Mouse (Mus musculus) brain, adult 2 months (tissue): ENCODE results near the gene Nr2c1.

ENCODE experiments used
- DNase-seq: peaks from one replicate; pipeline ENCODE4 v3.0.0; 2011; ENCODE audit warnings: low read depth, low spot score

The Nr2c1 gene

DNA sequence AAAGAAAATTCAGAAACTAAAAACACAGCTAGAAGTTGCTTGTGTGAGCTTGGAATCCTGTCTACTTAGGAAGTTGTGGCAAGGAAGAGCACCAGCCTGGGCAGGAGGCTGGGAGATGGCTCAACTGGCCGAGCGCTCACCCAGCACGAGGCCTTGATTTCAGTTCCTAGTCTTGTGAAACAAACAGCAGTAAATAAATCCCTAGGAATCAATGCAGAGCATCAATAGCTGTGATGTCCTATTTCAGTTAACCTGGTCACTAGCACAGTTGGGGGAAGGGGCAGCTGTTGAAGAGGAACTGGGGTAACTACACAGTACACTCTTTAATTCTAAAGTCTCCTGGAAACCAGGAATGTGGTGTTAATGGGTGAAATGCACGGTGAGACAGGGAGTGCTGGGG is 57.1 kb downstream of the Nr2c1 start:
- no peak for DNase-seq

DNA sequence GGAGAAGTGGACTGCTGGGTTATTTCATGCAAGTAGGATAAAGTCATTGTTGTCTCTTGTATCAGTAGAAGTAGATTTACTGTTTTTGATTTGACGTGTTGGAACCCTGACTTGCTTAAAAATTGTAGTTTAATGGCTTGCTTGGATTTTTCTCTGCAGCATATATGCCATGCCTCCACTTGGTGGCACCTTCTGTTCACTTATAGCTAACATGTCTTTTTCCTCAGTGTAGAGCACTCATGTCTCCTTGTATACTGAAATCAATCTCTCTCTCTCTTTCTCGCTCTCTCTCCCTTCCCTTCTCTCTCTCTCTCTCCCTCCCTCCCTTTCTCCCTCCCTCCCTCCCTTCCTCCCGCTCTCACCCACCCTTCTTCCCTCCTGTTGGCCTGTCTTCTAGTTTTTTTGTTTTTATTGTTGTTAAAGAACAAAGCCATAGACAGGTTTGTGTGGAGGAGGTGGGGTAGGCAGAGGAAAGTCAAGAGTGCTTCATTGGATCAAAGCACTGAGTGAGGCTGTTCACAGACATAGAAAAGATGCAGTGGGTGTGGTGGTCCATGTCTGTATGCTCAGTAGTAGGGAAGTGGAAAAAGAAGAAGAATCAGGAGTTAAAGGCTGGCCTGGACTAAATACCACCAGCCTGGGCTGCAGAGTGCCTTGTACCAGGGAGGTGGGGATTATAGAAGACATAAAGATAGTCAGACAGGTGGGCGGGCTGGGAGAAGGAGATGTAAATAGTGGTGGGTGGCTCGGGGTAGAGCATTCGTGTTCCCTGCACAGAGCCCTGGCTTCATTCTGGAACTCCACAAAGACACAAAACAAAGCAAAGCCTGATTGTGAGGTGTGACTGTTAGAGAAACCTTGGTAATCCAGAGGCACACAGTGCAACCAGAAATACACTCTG is 63.1 kb downstream of the Nr2c1 start:
- DNase-seq, result peak; percentile 67

DNA sequence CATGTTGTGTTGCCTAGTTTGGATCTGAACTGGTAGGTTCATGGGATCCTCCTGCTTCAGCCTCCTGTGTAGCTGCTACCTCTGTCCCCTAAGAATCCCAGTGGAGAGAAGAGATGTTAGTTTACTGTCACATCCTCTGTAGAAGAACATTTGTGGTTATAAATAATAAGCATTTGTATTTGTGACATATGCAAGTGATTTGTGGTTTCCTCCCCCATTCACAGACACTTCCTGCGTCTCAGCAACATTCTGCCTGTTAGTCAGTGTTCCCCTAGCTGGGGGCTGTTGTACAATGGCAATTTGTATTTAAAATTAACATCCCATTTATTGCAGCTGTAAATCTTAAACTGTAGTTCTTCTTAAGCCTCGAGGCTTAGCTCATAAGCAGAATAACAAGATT is 63.9 kb downstream of the Nr2c1 start:
- peak; percentile 27 for DNase-seq

DNA sequence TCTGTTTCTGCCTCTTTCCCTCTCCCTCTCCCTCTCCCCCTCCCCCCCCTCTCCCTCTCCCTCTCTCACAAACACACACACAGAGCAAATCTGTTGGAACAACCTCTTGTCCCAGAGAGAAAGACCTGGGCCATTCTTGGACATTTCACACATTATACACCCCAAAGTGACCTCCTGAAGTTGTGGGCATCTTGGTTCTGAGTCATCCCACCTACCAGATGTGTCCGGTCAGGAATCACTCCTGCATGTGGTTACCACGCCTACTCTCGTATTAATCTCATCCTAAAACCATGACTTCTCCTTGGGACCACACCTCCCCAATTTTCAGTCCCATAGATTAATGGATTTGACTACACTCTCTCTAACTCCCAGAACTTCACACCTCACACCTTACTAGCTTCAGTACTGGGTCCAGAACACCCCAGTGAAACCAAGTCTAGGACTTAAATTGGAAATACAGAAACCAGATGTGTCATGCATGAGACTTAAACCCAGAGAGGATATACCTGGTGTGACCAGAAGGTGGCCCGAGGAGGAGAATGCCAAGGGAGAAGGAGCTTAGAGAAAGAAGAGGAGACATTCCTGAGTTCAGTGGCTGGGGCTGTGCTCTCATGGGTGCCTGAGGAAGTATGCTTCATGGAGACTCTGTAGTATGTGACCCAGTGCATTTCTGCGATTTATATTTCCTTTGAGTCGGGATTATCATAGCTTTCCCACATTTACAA is 77.4 kb downstream of the Nr2c1 start:
- DNase-seq, result peak; percentile 41

DNA sequence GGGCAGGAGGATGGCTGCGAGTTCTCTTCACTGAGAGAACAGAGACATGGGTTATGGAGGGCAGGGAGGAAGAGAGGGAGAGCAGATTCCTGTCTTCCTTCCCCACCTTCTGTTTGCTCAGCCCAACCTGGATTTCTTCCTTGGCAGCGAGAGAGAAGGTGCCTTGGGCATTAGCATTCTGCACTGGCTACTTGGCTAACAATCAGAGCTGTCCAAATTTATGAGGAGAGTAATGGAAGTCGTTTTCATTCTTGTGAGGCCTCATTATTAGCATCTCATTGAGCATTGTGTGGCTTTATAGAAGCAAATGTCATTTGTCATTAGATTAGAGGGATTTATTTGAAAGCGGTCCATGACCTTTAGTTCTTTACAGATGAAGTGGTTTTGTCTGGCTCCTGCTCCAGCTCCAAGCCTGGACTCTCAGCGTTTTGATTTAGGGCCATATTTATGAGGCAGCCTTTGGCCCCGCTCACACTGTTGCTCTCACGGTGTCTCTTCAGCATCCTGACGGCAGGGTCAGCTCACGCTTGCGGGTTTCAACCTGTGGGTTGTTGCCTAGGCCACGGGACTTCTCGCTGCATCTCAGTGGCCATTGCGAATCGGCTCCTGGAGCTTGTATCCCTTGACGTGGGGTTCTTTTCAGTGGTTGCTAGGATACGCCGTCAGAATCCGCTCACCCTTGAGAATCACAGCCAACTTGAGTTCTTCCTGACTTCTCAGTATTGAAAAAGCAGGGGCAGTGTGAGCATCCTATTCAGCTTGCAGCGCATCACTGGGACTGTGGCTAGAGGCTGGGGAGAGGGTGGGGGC is 82.6 kb downstream of the Nr2c1 start:
- peak; percentile 90 for DNase-seq

DNA sequence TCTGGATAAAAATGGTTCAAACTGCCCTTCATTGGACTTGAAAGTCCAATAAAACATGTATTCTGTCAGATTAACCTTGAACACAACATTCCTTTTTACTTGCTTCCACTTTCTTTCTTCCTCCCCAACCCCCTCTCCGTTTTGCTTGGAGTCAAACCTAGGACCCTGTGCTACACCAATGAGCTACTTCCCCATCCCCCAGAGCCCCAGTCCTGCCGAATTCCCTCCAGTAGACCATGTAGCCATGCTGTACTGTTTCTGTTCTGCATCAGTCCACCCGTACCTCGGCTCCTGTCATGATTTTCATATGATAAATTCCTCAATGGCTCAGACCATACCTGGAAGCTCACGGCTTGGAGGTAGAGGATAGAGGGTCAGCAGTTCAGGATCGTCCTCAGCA is 83.2 kb downstream of the Nr2c1 start:
- DNase-seq, result no peak

DNA sequence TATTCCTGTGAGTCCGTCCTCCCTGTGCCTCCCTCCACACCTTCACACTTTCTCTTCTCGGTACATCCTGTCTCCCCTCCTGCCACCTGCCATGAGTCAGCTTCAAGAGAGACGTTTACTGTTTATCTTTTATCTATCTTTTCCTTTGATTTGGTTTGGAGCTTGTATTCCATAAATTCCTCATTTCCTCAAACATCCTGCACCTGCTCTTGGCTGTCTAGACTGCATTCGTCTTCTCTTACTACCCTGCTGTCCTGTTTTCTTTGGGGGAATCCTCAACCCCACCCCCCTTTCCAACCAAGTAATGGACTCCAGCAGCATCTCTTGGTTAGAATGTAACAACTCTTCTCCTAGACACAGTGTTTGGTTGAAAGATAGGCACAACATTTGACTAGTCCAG is 87.4 kb downstream of the Nr2c1 start:
- peak; percentile 29 for DNase-seq

DNA sequence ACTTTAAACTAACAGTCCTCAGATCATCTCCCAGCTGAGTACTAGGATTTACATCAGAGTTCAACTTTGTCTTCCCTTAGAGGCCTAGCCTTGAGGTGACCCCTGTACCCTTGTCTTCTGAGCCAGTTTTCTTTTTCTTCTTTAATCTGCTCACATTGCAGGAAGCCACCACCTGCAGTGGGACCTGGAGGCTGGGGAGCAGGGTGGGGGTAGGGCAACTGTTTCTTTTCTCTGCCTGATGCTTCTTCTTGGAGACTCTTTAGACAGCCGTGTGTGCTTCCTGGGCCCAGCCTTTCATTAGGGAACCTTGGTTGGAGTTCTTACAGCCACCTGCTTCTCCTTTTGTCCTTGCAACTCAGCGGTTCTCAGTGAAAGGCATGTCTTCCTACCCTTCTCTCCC is 93.5 kb downstream of the Nr2c1 start:
- DNase-seq, result no peak
